Mouse (Mus musculus) adrenal gland, postnatal 25 days (tissue): ENCODE results near the gene Capn15. TPM values are rescaled to one million over a fixed set of nuclear protein-coding genes. Genes with fewer than 3 reads are reported as not detected.

Experiments
- DNase-seq: peaks from one replicate; pipeline ENCODE4 v3.0.0; 2021; ENCODE audit warnings: mixed read lengths
- total RNA-seq: library from RNA; stranded (reverse); gene quantifications from 2 replicates; pipeline ENCODE4 v1.2.3, GENCODE M21; 2021

Capn15 gene
- total RNA-seq, 1 experiment from 2014 or later: 24.5 TPM

DNA sequence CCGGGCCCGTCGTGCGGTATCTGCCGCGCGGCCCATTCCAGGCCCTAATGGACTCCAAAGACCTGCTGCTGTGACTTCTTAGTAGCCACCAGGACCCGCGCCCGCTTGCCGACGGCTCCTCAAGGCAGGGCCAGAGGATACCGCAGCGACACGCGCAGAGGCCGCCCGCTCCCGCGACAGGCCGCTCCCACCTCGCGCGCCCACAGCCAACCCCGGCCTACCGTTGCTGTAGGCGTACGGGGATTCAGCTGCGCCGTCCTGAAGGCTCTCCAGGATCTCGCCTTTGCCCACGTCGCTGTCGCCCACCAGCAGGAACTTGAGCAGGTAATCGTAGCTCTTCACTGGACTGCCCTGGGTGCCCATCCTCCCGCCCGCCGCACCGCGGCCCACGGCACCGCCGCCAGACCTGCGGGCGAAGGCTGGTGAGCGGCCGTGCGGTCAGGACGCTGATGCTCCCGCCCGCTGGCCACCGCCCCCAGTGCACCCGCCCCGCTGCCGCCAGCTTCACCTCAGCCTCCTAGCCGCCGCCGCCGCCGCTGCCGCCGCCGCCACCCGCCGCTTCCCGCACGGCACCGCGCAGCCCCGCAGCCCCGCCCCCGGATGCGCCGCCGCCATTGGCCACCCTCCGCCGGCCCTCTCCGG, 66.3 kb downstream of the Capn15 start, which contains the start of gene Rab40c:
Rab40c (minus strand) TSS at position 584 of the 642 bp plus-strand sequence.
- DNase-seq: peak; percentile 50

DNA sequence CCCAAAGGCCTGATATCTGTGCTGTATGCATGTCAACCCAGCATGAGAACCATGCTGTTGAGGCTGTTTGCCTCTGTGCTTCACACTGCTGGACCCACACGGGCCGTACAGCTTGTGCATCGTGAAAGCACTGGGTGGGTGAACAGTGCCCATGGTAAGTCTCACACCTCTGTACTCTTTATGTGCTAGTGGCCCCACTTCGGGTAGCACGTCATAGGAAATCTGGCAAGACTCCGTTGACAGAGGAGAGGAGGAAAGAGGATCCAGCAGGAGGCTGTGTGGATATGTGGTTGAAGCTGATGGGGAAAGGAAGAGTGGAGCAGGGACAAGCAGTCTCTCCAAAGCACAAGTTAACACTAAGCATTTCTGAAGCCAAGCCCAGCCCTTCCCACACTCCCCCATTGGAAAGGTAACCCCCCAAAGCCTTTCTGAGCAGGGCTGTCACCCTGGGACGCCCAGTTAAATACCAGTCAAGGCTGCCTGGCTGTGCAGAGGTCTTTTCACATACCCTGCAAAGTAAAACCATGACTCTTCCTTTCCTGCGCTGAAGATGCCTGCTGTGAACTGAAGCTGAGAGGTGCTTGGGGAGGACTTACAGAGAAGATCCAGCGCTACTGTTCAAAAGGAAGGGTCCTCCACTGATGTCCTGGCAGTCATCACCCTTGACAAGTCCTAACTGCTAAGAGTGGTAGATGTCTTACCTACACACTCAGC, 67.4 kb downstream of the Capn15 start:
- DNase-seq: no peak

DNA sequence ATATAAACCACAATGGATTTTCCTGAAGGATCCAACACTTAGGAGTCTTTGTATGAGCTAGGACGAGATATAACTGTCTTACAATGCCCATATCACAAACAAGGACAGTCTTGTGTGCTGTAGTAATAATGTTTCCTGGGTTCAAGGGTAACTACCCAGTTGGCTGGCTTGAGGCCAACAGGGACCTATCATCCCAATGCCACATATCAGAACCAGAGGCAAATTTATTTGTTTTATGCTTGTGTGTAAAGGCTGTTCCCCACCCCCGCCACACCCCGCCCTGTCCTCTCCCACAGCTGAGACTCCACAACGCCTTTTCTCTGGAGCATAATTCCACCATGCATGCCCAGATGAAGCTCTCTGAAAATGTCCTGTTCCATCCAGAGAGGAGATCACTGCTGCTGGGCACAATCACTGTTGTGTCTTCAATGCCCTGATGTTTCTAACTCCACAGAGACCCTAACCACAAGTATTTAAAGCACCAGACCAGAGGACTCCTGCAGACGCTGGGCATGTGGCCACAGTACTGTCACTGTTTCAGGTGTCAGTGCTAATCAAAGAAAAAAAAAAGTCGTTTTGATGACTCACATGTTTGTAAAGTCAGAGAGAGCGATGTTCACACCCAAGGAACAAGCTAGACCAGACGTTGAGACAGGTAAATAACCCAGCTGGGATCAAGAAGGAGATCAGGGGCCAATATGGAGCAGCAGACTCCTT, 68.5 kb downstream of the Capn15 start:
- DNase-seq: peak; percentile 74

DNA sequence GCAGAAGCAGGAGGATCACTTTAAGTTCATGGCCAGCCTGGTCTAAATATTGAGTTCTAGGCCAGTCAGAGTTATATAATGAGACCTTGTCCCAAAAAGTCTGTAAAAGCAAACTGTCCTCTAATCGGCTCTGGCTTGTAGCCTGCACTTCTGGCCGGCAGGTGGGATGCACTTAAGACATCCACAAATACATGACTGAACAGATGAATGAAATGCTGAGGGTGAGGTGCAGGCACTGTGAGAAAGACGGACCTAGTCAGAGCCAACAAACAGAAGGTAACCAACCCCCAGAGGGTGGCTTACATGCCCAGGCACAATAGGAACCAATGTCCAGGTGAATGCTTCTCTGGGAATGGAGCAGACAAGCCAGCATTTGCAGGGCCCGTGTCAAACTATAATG, 71.3 kb downstream of the Capn15 start:
- no peak for DNase-seq

DNA sequence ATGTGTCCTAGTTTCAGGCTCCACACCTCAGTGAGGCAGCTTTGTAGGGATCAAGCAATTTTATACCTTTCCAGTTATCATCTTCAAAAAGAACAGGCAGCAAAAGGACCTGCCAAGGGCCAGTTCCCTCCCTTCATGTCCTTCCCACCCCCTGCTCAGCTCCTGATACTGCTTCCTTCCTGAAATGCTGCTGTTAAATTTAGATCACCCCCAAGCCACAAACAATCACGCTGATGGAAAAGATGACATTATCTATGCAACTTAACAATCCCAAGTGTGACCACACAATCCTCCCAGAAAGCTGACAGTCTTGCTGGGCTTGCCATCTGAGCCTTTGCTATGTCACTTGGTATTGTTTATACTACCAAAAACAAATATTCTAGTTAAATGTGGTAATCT, 71.7 kb downstream of the Capn15 start:
- no peak for DNase-seq

DNA sequence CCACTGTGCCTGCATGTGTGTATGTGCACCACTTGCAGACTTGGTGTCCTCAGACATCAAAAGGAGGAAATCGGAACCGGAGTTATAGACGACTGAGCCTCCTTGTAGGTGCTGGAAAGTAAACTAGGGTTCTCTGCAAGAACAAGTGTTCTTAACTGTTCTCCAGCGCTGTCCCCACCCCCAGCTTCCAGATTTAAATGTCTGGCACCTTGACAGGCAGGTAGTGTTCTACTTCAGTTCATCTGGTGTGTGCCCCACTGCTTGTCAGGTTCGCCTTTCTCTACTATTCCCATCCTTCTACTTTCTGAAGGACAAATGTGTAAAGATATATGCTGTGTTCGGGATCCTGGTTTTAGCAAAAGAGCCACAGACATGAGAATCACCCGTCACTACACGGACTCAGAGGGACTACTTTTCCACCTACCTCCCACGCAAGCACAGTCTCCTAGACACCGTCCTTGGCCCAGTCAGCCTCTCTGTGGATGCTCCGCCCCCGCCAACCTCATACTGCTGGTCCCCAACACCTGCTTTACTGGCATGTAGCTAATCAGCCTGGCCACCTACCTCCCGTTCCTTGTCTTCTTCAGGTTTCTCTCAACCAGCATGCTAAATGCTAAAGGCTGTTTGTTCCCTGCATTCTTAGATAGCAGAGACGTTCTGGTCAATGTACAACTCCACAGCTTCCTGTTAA, 72.3 kb downstream of the Capn15 start:
- DNase-seq: peak; percentile 62

DNA sequence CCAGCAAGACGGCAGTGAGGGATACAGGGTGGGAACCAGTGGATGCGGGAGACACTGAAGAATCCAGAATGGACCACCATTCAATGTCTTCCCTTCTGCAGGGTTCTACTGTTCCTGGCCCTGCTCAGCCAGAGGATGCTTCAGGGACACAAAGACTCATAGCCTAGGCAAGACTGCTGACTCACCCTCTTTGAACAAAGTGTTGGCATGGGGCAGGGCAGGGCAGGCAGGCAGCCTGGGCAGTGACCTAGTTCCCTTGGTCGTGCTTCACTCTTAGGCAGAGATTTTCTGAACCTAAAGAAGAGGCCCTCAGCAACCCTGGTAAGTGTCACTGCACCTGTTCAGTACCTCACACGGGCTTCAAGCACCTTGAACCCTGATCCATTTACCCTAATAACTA, 73.8 kb downstream of the Capn15 start:
- DNase-seq: peak; percentile 62

Other genes with a start within 250 kb of the Capn15 start
- gene Mslnl, start 249.8 kb downstream of the Capn15 start, total RNA-seq: not detected in 2 replicates
- gene Msln, start 231.4 kb downstream of the Capn15 start, total RNA-seq: 2.2 and 3.7 TPM in 2 replicates
- 31.6 and 31.8 TPM in 2 replicates for gene Narfl, start 212.0 kb downstream of the Capn15 start, total RNA-seq
- gene Haghl, start 200.1 kb downstream of the Capn15 start, total RNA-seq: 22.6 and 43.5 TPM in 2 replicates
- not detected in 2 replicates for gene Ccdc78, start 199.2 kb downstream of the Capn15 start, total RNA-seq
- 84.7 and 102 TPM in 2 replicates for gene Fam173a, start 192.9 kb downstream of the Capn15 start, total RNA-seq
- not detected in 2 replicates for gene AC134908.4, start 190.1 kb downstream of the Capn15 start, total RNA-seq
- 22.1 and 25.5 TPM in 2 replicates for gene Metrn, start 188.7 kb downstream of the Capn15 start, total RNA-seq
- gene Fbxl16, start 176.7 kb downstream of the Capn15 start, total RNA-seq: 35.5 and 40.7 TPM in 2 replicates
- 24.9 and 25.4 TPM in 2 replicates for gene Wdr24, start 162.2 kb downstream of the Capn15 start, total RNA-seq
- gene Jmjd8, start 156.9 kb downstream of the Capn15 start, total RNA-seq: 92.9 and 104 TPM in 2 replicates
- 182 and 205 TPM in 2 replicates for gene Stub1, start 152.4 kb downstream of the Capn15 start, total RNA-seq
- gene Rhbdl1, start 148.5 kb downstream of the Capn15 start, total RNA-seq: 15.4 and 20.2 TPM in 2 replicates
- gene Gm20683, start 144.0 kb downstream of the Capn15 start, total RNA-seq: 12.8 and 26.6 TPM in 2 replicates
- 124 and 130 TPM in 2 replicates for gene Rhot2, start 140.9 kb downstream of the Capn15 start, total RNA-seq
- 26.7 and 28.0 TPM in 2 replicates for gene Wdr90, start 124.3 kb downstream of the Capn15 start, total RNA-seq
- gene Mcrip2, start 117.0 kb downstream of the Capn15 start, total RNA-seq: 479 and 493 TPM in 2 replicates
- gene Mettl26, start 110.7 kb downstream of the Capn15 start, total RNA-seq: 116 and 144 TPM in 2 replicates
- 2.7 and 3.3 TPM in 2 replicates for gene Wfikkn1, start 104.9 kb downstream of the Capn15 start, total RNA-seq
- 33.0 and 36.9 TPM in 2 replicates for gene Rab40c, start 66.1 kb downstream of the Capn15 start, total RNA-seq
- 110 and 113 TPM in 2 replicates for gene Pigq, start 40.9 kb downstream of the Capn15 start, total RNA-seq
- not detected in 2 replicates for gene Nhlrc4, start 40.8 kb downstream of the Capn15 start, total RNA-seq
- not detected in 2 replicates for gene A930017K11Rik, start 33.2 kb downstream of the Capn15 start, total RNA-seq
- gene Rab11fip3, start 83.8 kb upstream of the Capn15 start, total RNA-seq: 22.7 and 25.2 TPM in 2 replicates
- 18.5 and 22.6 TPM in 2 replicates for gene Decr2, start 104.5 kb upstream of the Capn15 start, total RNA-seq
- gene Nme4, start 109.8 kb upstream of the Capn15 start, total RNA-seq: 2.0 and 4.5 TPM in 2 replicates
- 8.6 and 10.8 TPM in 2 replicates for gene Tmem8, start 127.5 kb upstream of the Capn15 start, total RNA-seq
- gene Mrpl28, start 137.7 kb upstream of the Capn15 start, total RNA-seq: 80.3 and 83.4 TPM in 2 replicates
- 40.4 and 42.6 TPM in 2 replicates for gene Axin1, start 152.9 kb upstream of the Capn15 start, total RNA-seq
- 1.6 and 2.3 TPM in 2 replicates for gene Pdia2, start 213.3 kb upstream of the Capn15 start, total RNA-seq
- gene Rgs11, start 217.2 kb upstream of the Capn15 start, total RNA-seq: 39.5 and 57.6 TPM in 2 replicates
- gene Arhgdig, start 222.0 kb upstream of the Capn15 start, total RNA-seq: 7.5 and 7.7 TPM in 2 replicates